Comparison of ENCODE assay signal across 11 mouse cellular contexts in genomic region chr4:83725136-83725535, GRCm38 (mm10).
A peak's percentile ranks its signal among the peaks of the same experiment; 100 is the strongest.
DNase-seq lines count a peak whose midpoint lies in the region; ATAC-seq and TF ChIP-seq lines count a peak whose summit lies in the region.
"Had no signal": no experiment of that assay in that cellular context is flagged by ENCODE, and none has a peak within 500 bp of the region (broad histone marks: within the 10 kb centered on the region; RNA-seq: fewer than 3 reads in every experiment).

No protein-coding gene starts in this region.

- H3K4me2 ChIP-seq in liver, embryonic 11.5 days = no peak overlapping the region
- H3K4me2 ChIP-seq: liver, embryonic 15.5 days; neural tube, embryonic 13.5 days had no signal

- no peak for TF ChIP-seq POLR2A in liver, adult 2 months (IDR thresholded peaks at IDR 0.05; ENCODE audit: extremely low read depth, insufficient read depth, low read length)

- TF ChIP-seq CTCF in liver, adult 2 months (IDR thresholded peaks at IDR 0.05; ENCODE audit: low read depth, low read length) = no peak

- no peaks in the 10 kb centered on the region for H3K9me3 ChIP-seq in liver, embryonic 11.5 days (ENCODE audit: control insufficient read depth, low read length)
- H3K9me3 ChIP-seq in ES-E14 (ENCODE audit: control insufficient read depth, insufficient read depth, low read depth, low read length) = no peaks in the 10 kb centered on the region
- H3K9me3 ChIP-seq: liver, embryonic 15.5 days; neural tube, embryonic 13.5 days had no signal

- DNase-seq in frontal cortex, postnatal 36 days (ENCODE audit: low spot score in 2 of 2) = peak; percentile 3 to 33
- no peak for DNase-seq in frontal cortex, postnatal 10 days (ENCODE audit: low spot score in 2 of 2)
- DNase-seq in liver, adult 2 months (ENCODE audit: extremely low read depth, low read depth, low spot score) = peak; percentile 5
- no peak for DNase-seq in liver, embryonic 11.5 days (ENCODE audit: low spot score)
- peak; percentile 40 for DNase-seq in ES-E14 (ENCODE audit: low read depth, low spot score)
- DNase-seq in fibroblast of lung, adult 2 months (ENCODE audit: low read depth) = peak; percentile 17
- no peak for DNase-seq in urinary bladder, postnatal 10 days (ENCODE audit: low spot score)
- DNase-seq: heart, adult 11 months had no signal

- in situ Hi-C loops in ES-E14 (cut with MboI; ENCODE audit: low sequenced_read_pairs in 2 of 2, unreplicated experiment in 2 of 2) = no loop called here

- H3K27me3 ChIP-seq in liver, adult 2 months (ENCODE audit: control insufficient read depth, insufficient read depth, low read length) = no peaks in the 10 kb centered on the region
- no peaks in the 10 kb centered on the region for H3K27me3 ChIP-seq in liver, embryonic 11.5 days (replicated peaks; ENCODE audit: control insufficient read depth, insufficient read depth, low read length)
- H3K27me3 ChIP-seq: liver, embryonic 15.5 days; neural tube, embryonic 13.5 days had no signal

- H3K4me1 ChIP-seq in liver, adult 2 months (ENCODE audit: control insufficient read depth, insufficient read depth, low read length) = no peaks in the 10 kb centered on the region
- no peaks in the 10 kb centered on the region for H3K4me1 ChIP-seq in liver, embryonic 11.5 days (replicated peaks; ENCODE audit: control insufficient read depth, insufficient read depth, low read length)
- no peaks in the 10 kb centered on the region for H3K4me1 ChIP-seq in ES-E14 (ENCODE audit: control insufficient read depth in 2 of 2, insufficient read depth in 2 of 2, low read length in 2 of 2, poor library complexity in 1 of 2)
- H3K4me1 ChIP-seq: liver, embryonic 15.5 days; neural tube, embryonic 13.5 days had no signal

- no peaks in the 10 kb centered on the region for H3K36me3 ChIP-seq in liver, adult 2 months (ENCODE audit: control insufficient read depth, insufficient read depth, low read length)
- H3K36me3 ChIP-seq in liver, embryonic 11.5 days (ENCODE audit: control insufficient read depth, insufficient read depth, low read length) = no peaks in the 10 kb centered on the region
- H3K36me3 ChIP-seq in ES-E14 (ENCODE audit: control insufficient read depth, insufficient read depth, low read length, poor library complexity, severe bottlenecking) = no peaks in the 10 kb centered on the region
- H3K36me3 ChIP-seq: liver, embryonic 15.5 days; neural tube, embryonic 13.5 days had no signal

- WGBS in liver, adult 2 months = 12% methylated on average over 2 of the region's 2 CpGs
- WGBS in liver, embryonic 11.5 days = 7% methylated on average over 2 of the region's 2 CpGs

- H3K79me2 ChIP-seq in liver, adult 2 months (ENCODE audit: control insufficient read depth, insufficient read depth, low read length) = no peaks in the 10 kb centered on the region

- ATAC-seq in liver, embryonic 11.5 days (replicated peaks; ENCODE audit: low FRiP score) = no peak
- no peak for ATAC-seq in megakaryocyte, adult 5-6 weeks (ENCODE audit: poor library complexity, severe bottlenecking)

- H3K4me3 ChIP-seq in liver, adult 2 months (ENCODE audit: insufficient read depth, low read depth, low read length) = no peak overlapping the region
- H3K4me3 ChIP-seq in liver, embryonic 11.5 days (ENCODE audit: low read depth, low read length) = no peak overlapping the region
- no peak overlapping the region for H3K4me3 ChIP-seq in ES-E14 (ENCODE audit: insufficient read depth in 1 of 2, low read depth in 1 of 2, low read length in 2 of 2, poor library complexity in 1 of 2, severe bottlenecking in 1 of 2)
- H3K4me3 ChIP-seq: liver, embryonic 15.5 days; neural tube, embryonic 13.5 days had no signal

- no peak overlapping the region for H3K9ac ChIP-seq in liver, adult 2 months (ENCODE audit: low read depth, low read length)
- no peak overlapping the region for H3K9ac ChIP-seq in liver, embryonic 11.5 days (ENCODE audit: low read depth, low read length)
- H3K9ac ChIP-seq in ES-E14 (ENCODE audit: insufficient read depth, low read depth, low read length, poor library complexity, severe bottlenecking) = no peak overlapping the region
- H3K9ac ChIP-seq: liver, embryonic 15.5 days; neural tube, embryonic 13.5 days had no signal

- H3K27ac ChIP-seq in liver, adult 2 months (replicated peaks; ENCODE audit: insufficient read depth, low read depth, low read length) = no peak overlapping the region
- H3K27ac ChIP-seq in liver, embryonic 11.5 days (ENCODE audit: low read depth, low read length) = no peak overlapping the region
- H3K27ac ChIP-seq in ES-E14 (ENCODE audit: insufficient read depth, low read depth, low read length, poor library complexity, severe bottlenecking) = no peak overlapping the region
- H3K27ac ChIP-seq: liver, embryonic 15.5 days; neural tube, embryonic 13.5 days had no signal

TF ChIP-seq in ES-E14, 5 proteins besides CTCF, POLR2A, EP300 and RAD21:
- TF ChIP-seq ZNF384 (IDR thresholded peaks at IDR 0.05; ENCODE audit: low read depth, low read length) (no peak), CHD2 (IDR thresholded peaks at IDR 0.05; ENCODE audit: low read depth, low read length) (no peak), HCFC1 (IDR thresholded peaks at IDR 0.05; ENCODE audit: borderline replicate concordance, insufficient read depth, low read length) (no peak), MAFK (IDR thresholded peaks at IDR 0.05; ENCODE audit: insufficient read depth, low read depth, low read length) (no peak), ZC3H11A (IDR thresholded peaks at IDR 0.05; ENCODE audit: borderline replicate concordance, low read depth, low read length) (no peak)

Comparison
In these comparisons a context has a peak if more than half of its experiments do, and no peak if none do; other contexts are left out.
1. DNase-seq: peak in frontal cortex, postnatal 36 days (2 of 2), liver, adult 2 months (single experiment), ES-E14 (single experiment) and fibroblast of lung, adult 2 months (single experiment); none in frontal cortex, postnatal 10 days (0 of 2), liver, embryonic 11.5 days (single experiment) and urinary bladder, postnatal 10 days (single experiment).